Mouse (Mus musculus): ENCODE measurements around the gene Ankrd28.
A peak's percentile ranks its signal among the peaks of the same experiment; 100 is the strongest.

Gene Ankrd28

GRCm38 (mm10) chr14:31665566-31665940 lies 164.9 kb downstream of the Ankrd28 start:
- DNase-seq (ENCODE audit: low spot score in 2 of 2): no peak

- DNase-seq (ENCODE audit: low spot score in 2 of 2): no peak
Measured at GRCm38 (mm10) chr14:31664903-31665565, 165.4 kb downstream of the Ankrd28 start.

GRCm38 (mm10) chr14:31664100-31664902 lies 166.2 kb downstream of the Ankrd28 start:
- no peak for DNase-seq (ENCODE audit: low spot score in 2 of 2)

- no peak for DNase-seq (ENCODE audit: low spot score in 2 of 2)
Measured at GRCm38 (mm10) chr14:31663376-31664099, 166.9 kb downstream of the Ankrd28 start.

GRCm38 (mm10) chr14:31662555-31663211 lies 167.8 kb downstream of the Ankrd28 start:
- DNase-seq (ENCODE audit: low spot score in 2 of 2): no peak

GRCm38 (mm10) chr14:31661671-31662554 lies 168.5 kb downstream of the Ankrd28 start:
- DNase-seq (ENCODE audit: low spot score in 2 of 2): peak; percentile 83 to 86

GRCm38 (mm10) chr14:31660312-31661093 lies 169.9 kb downstream of the Ankrd28 start:
- DNase-seq (ENCODE audit: low spot score in 2 of 2): no peak

GRCm38 (mm10) chr14:31659501-31660181 lies 170.8 kb downstream of the Ankrd28 start:
- DNase-seq (ENCODE audit: low spot score in 2 of 2): no peak

- no peak for DNase-seq (ENCODE audit: low spot score in 2 of 2)
Measured at GRCm38 (mm10) chr14:31658126-31658680, 172.2 kb downstream of the Ankrd28 start.

- peak in 1 of 2 experiments; percentile 74 for DNase-seq (ENCODE audit: low spot score in 2 of 2)
Measured at GRCm38 (mm10) chr14:31656857-31657645, 173.4 kb downstream of the Ankrd28 start.

GRCm38 (mm10) chr14:31656386-31656785 lies 174.1 kb downstream of the Ankrd28 start:
- no peak for DNase-seq (ENCODE audit: low spot score in 2 of 2)

- no peak for DNase-seq (ENCODE audit: low spot score in 2 of 2)
Measured at GRCm38 (mm10) chr14:31655406-31655805, 175.0 kb downstream of the Ankrd28 start.

- DNase-seq (ENCODE audit: low spot score in 2 of 2): no peak
Measured at GRCm38 (mm10) chr14:31654816-31655215, 175.6 kb downstream of the Ankrd28 start.

GRCm38 (mm10) chr14:31653101-31653875 lies 177.2 kb downstream of the Ankrd28 start:
- DNase-seq (ENCODE audit: low spot score in 2 of 2): no peak

- no peak for DNase-seq (ENCODE audit: low spot score in 2 of 2)
Measured at GRCm38 (mm10) chr14:31652624-31653023, 177.8 kb downstream of the Ankrd28 start.

GRCm38 (mm10) chr14:31652106-31652505 lies 178.3 kb downstream of the Ankrd28 start:
- no peak for DNase-seq (ENCODE audit: low spot score in 2 of 2)

- DNase-seq (ENCODE audit: low spot score in 2 of 2): no peak
Measured at GRCm38 (mm10) chr14:31651206-31651605, 179.2 kb downstream of the Ankrd28 start.

GRCm38 (mm10) chr14:31650347-31650746 lies 180.1 kb downstream of the Ankrd28 start:
- no peak for DNase-seq (ENCODE audit: low spot score in 2 of 2)
